Mouse (Mus musculus): Measurements from ENCODE around the gene Vps4b. TPM values are rescaled to one million over a fixed set of nuclear protein-coding genes. Genes with fewer than 3 reads are reported as not detected.

Gene Vps4b
- polyA plus RNA-seq, 1 experiment, result 18.9 TPM

- WGBS, result 86% methylated on average over 3 of the region's 3 CpGs
- H3K4me3 ChIP-seq (ENCODE audit: low read depth, low read length), result no peak overlapping the region
- peaks cover 2% of the 10 kb centered on the region; the same call in 1 of the 2 replicates for H3K4me1 ChIP-seq (ENCODE audit: control insufficient read depth, insufficient read depth, insufficient read length, low read length)
- no peak overlapping the region for H3K27ac ChIP-seq (ENCODE audit: insufficient read depth, low read depth, low read length)
- no peaks in the 10 kb centered on the region for H3K36me3 ChIP-seq (ENCODE audit: control insufficient read depth, insufficient read depth, low read length)
- TF ChIP-seq POLR2A (IDR thresholded peaks at IDR 0.05; ENCODE audit: low read depth, low read length) (no peak), CTCF (IDR thresholded peaks at IDR 0.05; ENCODE audit: extremely low read depth, insufficient read length, insufficient replicate concordance, low read depth, low read length) (peak; percentile 23; the same call in 1 of the 2 replicates)
- no peaks in the 10 kb centered on the region for H3K27me3 ChIP-seq (ENCODE audit: control insufficient read depth, insufficient read depth, low read length)
Measured at GRCm38 (mm10) chr1:106799931-106800330, 3.4 kb upstream of the Vps4b start.

- Histone ChIP-seq H3K36me3 (ENCODE audit: control insufficient read depth, insufficient read depth, low read length) (no peaks in the 10 kb centered on the region), H3K4me1 (ENCODE audit: control insufficient read depth, insufficient read depth, insufficient read length, low read length) (peaks cover 2% of the 10 kb centered on the region; the same call in 1 of the 2 replicates), H3K27me3 (ENCODE audit: control insufficient read depth, insufficient read depth, low read length) (no peaks in the 10 kb centered on the region), H3K4me3 (ENCODE audit: low read depth, low read length) (no peak overlapping the region), H3K27ac (ENCODE audit: insufficient read depth, low read depth, low read length) (no peak overlapping the region)
- no peak for TF ChIP-seq POLR2A (IDR thresholded peaks at IDR 0.05; ENCODE audit: low read depth, low read length)
- TF ChIP-seq CTCF (IDR thresholded peaks at IDR 0.05; ENCODE audit: extremely low read depth, insufficient read length, insufficient replicate concordance, low read depth, low read length), result no peak
- WGBS, result 69% methylated on average over 1 of the region's 1 CpGs
Measured at GRCm38 (mm10) chr1:106799406-106799805, 2.9 kb upstream of the Vps4b start.

GRCm38 (mm10) chr1:106796987-106797779 is 655 bp upstream of the Vps4b start:
- TF ChIP-seq CTCF (IDR thresholded peaks at IDR 0.05; ENCODE audit: extremely low read depth, insufficient read length, insufficient replicate concordance, low read depth, low read length) (no peak), POLR2A (IDR thresholded peaks at IDR 0.05; ENCODE audit: low read depth, low read length) (no peak)
- Histone ChIP-seq H3K27me3 (ENCODE audit: control insufficient read depth, insufficient read depth, low read length) (no peaks in the 10 kb centered on the region), H3K27ac (ENCODE audit: insufficient read depth, low read depth, low read length) (no peak overlapping the region), H3K4me3 (ENCODE audit: low read depth, low read length) (no peak overlapping the region), H3K4me1 (ENCODE audit: control insufficient read depth, insufficient read depth, insufficient read length, low read length) (peaks cover 2% of the 10 kb centered on the region; the same call in 1 of the 2 replicates), H3K36me3 (ENCODE audit: control insufficient read depth, insufficient read depth, low read length) (no peaks in the 10 kb centered on the region)
- 52% methylated on average over 7 of the region's 7 CpGs for WGBS

- H3K27ac ChIP-seq (ENCODE audit: insufficient read depth, low read depth, low read length), result peak overlapping the region; percentile 81
- peaks cover 2% of the 10 kb centered on the region; the same call in 1 of the 2 replicates for H3K4me1 ChIP-seq (ENCODE audit: control insufficient read depth, insufficient read depth, insufficient read length, low read length)
- H3K36me3 ChIP-seq (ENCODE audit: control insufficient read depth, insufficient read depth, low read length), result no peaks in the 10 kb centered on the region; the same call in 1 of the 2 replicates
- WGBS, result 1% methylated on average over 51 of the region's 51 CpGs
- peak overlapping the region; percentile 95 for H3K4me3 ChIP-seq (ENCODE audit: low read depth, low read length)
- TF ChIP-seq CTCF (IDR thresholded peaks at IDR 0.05; ENCODE audit: extremely low read depth, insufficient read length, insufficient replicate concordance, low read depth, low read length) (no peak), POLR2A (IDR thresholded peaks at IDR 0.05; ENCODE audit: low read depth, low read length) (no peak)
- H3K27me3 ChIP-seq (ENCODE audit: control insufficient read depth, insufficient read depth, low read length), result no peaks in the 10 kb centered on the region
Measured at GRCm38 (mm10) chr1:106795634-106796541, 640 bp downstream of the Vps4b start.

- peaks cover 61% of the 10 kb centered on the region for H3K36me3 ChIP-seq (ENCODE audit: control insufficient read depth, insufficient read depth, low read length)
- no peak overlapping the region for H3K27ac ChIP-seq (ENCODE audit: insufficient read depth, low read depth, low read length)
- H3K4me3 ChIP-seq (ENCODE audit: low read depth, low read length), result no peak overlapping the region
- H3K4me1 ChIP-seq (ENCODE audit: control insufficient read depth, insufficient read depth, insufficient read length, low read length), result no peaks in the 10 kb centered on the region
- no peaks in the 10 kb centered on the region for H3K27me3 ChIP-seq (ENCODE audit: control insufficient read depth, insufficient read depth, low read length)
- TF ChIP-seq POLR2A (IDR thresholded peaks at IDR 0.05; ENCODE audit: low read depth, low read length), result no peak
- TF ChIP-seq CTCF (IDR thresholded peaks at IDR 0.05; ENCODE audit: extremely low read depth, insufficient read length, insufficient replicate concordance, low read depth, low read length), result no peak
- WGBS, result 87% methylated on average over 4 of the region's 4 CpGs
Measured at GRCm38 (mm10) chr1:106774896-106775295, 21.6 kb downstream of the Vps4b start.

- H3K27me3 ChIP-seq (ENCODE audit: control insufficient read depth, insufficient read depth, low read length), result no peaks in the 10 kb centered on the region
- H3K36me3 ChIP-seq (ENCODE audit: control insufficient read depth, insufficient read depth, low read length), result peaks cover 58% of the 10 kb centered on the region
- TF ChIP-seq POLR2A (IDR thresholded peaks at IDR 0.05; ENCODE audit: low read depth, low read length), result no peak
- no peak for TF ChIP-seq CTCF (IDR thresholded peaks at IDR 0.05; ENCODE audit: extremely low read depth, insufficient read length, insufficient replicate concordance, low read depth, low read length)
- WGBS, result 60% methylated on average over 9 of the region's 9 CpGs
- H3K4me1 ChIP-seq (ENCODE audit: control insufficient read depth, insufficient read depth, insufficient read length, low read length), result no peaks in the 10 kb centered on the region
- H3K4me3 ChIP-seq (ENCODE audit: low read depth, low read length), result no peak overlapping the region
- H3K27ac ChIP-seq (ENCODE audit: insufficient read depth, low read depth, low read length), result no peak overlapping the region
Measured at GRCm38 (mm10) chr1:106774092-106774491, 22.4 kb downstream of the Vps4b start.

GRCm38 (mm10) chr1:106768773-106769172 is 27.8 kb downstream of the Vps4b start:
- H3K4me1 ChIP-seq (ENCODE audit: control insufficient read depth, insufficient read depth, insufficient read length, low read length), result no peaks in the 10 kb centered on the region
- H3K4me3 ChIP-seq (ENCODE audit: low read depth, low read length), result no peak overlapping the region
- TF ChIP-seq POLR2A (IDR thresholded peaks at IDR 0.05; ENCODE audit: low read depth, low read length) (no peak), CTCF (IDR thresholded peaks at IDR 0.05; ENCODE audit: extremely low read depth, insufficient read length, insufficient replicate concordance, low read depth, low read length) (no peak)
- peaks cover 47% of the 10 kb centered on the region for H3K36me3 ChIP-seq (ENCODE audit: control insufficient read depth, insufficient read depth, low read length)
- H3K27ac ChIP-seq (ENCODE audit: insufficient read depth, low read depth, low read length), result no peak overlapping the region
- no peaks in the 10 kb centered on the region for H3K27me3 ChIP-seq (ENCODE audit: control insufficient read depth, insufficient read depth, low read length)
